Mouse (Mus musculus) heart, embryonic 10.5 days (tissue): ENCODE data around the gene Ska3. TPM values are rescaled to one million over a fixed set of nuclear protein-coding genes. Genes with fewer than 3 reads are reported as not detected.
A peak's percentile ranks its signal among the peaks of the same experiment; 100 is the strongest.
"Not testable (repeated sequence)": the region's sequence is repeated elsewhere in the genome, so short reads cannot be mapped to it uniquely, and the experiment has no call there.

Source experiments
- DNase-seq: peaks from one replicate; pipeline ENCODE4 v3.0.0-alpha.2; 2017; ENCODE audit warnings: low spot score
- H3K27ac ChIP-seq: fragments of 300-500 bp; sonication (generic); 2 replicates; pipeline ENCODE4 v1.5.1; 2016; ENCODE audit warnings: mild to moderate bottlenecking
- H3K27me3 ChIP-seq: fragments of 300-500 bp; sonication (generic); 2 replicates; pipeline ENCODE4 v1.6.1; 2016; ENCODE audit warnings: mild to moderate bottlenecking; ENCODE audit not compliant: poor library complexity, insufficient read depth, severe bottlenecking
- H3K36me3 ChIP-seq: fragments of 300-500 bp; sonication (generic); 2 replicates; pipeline ENCODE4 v1.6.1; 2016; ENCODE audit warnings: mild to moderate bottlenecking, moderate library complexity
- H3K4me1 ChIP-seq: fragments of 300-500 bp; sonication (generic); 2 replicates; pipeline ENCODE4 v1.6.1; 2016; ENCODE audit warnings: mild to moderate bottlenecking
- H3K4me3 ChIP-seq: fragments of 300-500 bp; sonication (generic); 2 replicates; pipeline ENCODE4 v1.5.1; 2016; ENCODE audit warnings: mild to moderate bottlenecking, moderate library complexity
- H3K9me3 ChIP-seq: fragments of 300-500 bp; sonication (generic); 2 replicates; pipeline ENCODE4 v1.6.1; 2016; ENCODE audit warnings: mild to moderate bottlenecking, moderate library complexity
- WGBS: fragments of 180-500 bp; shearing (Covaris S2); methylation state at CpG from one replicate; pipeline ENCODE4 v1.1.7; 2016; 5-methylcytosine and 5-hydroxymethylcytosine counted together
- polyA plus RNA-seq: library from polyadenylated mRNA; unstranded; fragments of >200 nt; fragmentation: Nextera tagmentation; extraction: Ambion mirVana; gene quantifications from 2 replicates; pipeline ENCODE4 v1.2.1, GENCODE M21; 2016

Gene Ska3
- 35.1 and 44.7 TPM in 2 replicates for polyA plus RNA-seq

DNA sequence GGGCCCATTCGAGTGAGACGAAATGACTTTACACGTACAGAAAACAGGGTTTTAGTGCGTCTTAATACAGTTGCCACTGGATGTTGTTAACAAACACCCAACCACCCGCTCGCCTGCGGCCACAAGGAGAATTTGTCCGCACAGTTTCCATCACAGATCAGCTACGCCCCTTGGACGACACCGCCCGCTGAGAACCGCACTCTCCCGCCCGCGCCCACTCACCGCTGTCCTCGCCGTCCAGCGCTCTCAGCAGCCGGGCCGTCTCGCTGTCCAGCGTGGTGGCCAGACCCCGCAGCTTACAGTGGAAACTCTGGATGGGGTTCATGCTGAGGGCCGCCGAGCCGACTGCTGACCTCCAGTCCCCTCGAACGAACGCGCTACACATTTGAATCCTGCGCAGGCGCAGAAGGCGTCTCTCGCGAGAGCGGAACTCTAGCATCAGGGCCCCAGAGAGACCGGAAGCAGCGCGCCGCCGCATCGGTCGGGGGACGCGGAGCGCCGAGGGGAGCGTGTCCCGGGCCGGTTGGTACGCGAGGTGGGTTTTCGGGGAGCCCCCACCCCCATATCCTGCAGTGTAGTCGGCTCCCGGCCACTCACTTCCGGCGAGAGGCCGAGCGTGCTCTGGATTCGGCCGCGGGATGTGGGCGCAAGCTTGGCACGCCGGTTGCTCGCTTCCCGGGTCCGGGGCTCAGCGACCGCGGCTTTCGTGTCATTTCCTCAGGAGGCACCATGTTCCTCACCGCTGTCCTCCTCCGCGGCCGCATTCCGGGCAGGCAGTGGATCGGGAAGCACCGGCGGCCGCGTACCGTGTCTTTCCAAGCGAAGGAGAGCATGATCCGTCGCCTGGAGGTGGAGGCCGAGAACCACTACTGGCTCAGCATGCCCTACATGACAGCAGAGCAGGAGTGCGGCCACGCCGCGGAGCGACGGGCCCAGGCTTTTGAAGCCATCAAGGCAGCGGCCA, at the start of gene Ska3, which contains the start of gene Mrpl57:
Gene Ska3 (minus strand): TSS at position 398 of the 964 bp plus-strand sequence.
Gene Mrpl57 (plus strand): TSS at position 447 of the 964 bp plus-strand sequence.
- Histone ChIP-seq H3K9me3 (no peaks in the 10 kb centered on the region), H3K4me3 (peak within 1 kb of the TSS; percentile 88), H3K36me3 (peaks cover 23% of the 10 kb centered on the region), H3K4me1 (peaks cover 16% of the 10 kb centered on the region), H3K27me3 (no peaks in the 10 kb centered on the region), H3K27ac (peak within 1 kb of the TSS; percentile 95)
- WGBS, result under 1% methylated on average over 93 of the region's 96 CpGs
- peak; percentile 95 for DNase-seq

DNA sequence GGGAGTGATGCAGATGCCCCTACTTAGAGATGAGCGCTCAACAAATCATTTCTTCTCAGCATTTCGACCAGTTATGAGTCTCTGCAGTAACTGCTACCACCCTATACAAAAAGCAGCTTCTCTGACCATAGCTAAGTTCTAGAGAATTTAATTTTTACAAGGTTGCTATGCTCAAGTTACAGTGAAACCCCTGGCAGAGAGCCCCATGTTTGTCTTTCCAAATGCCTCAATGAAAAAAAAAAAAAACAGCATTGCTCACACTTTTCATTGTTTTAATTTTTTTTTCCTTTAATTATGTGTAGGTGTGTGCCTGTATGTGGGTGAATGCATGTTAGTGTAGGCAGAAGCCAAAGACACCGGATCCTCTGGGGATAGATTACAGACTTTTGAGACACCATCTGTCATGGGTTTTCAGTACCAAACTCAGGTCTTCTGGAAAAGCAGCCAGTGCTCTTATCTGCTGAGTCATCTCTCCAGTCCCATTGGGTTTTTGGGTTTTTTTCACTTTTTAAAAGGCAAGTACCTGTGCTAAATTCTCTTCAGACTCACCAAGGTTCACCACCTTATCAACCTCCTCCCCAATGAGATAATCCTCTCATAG, 40.8 kb upstream of the Ska3 start:
- Histone ChIP-seq H3K9me3 (no peaks in the 10 kb centered on the region), H3K4me3 (no peak overlapping the region), H3K36me3 (peaks cover 48% of the 10 kb centered on the region), H3K27ac (no peak overlapping the region), H3K4me1 (no peaks in the 10 kb centered on the region), H3K27me3 (no peaks in the 10 kb centered on the region)
- WGBS, result 95% methylated on average over 3 of the region's 3 CpGs
- no peak for DNase-seq

DNA sequence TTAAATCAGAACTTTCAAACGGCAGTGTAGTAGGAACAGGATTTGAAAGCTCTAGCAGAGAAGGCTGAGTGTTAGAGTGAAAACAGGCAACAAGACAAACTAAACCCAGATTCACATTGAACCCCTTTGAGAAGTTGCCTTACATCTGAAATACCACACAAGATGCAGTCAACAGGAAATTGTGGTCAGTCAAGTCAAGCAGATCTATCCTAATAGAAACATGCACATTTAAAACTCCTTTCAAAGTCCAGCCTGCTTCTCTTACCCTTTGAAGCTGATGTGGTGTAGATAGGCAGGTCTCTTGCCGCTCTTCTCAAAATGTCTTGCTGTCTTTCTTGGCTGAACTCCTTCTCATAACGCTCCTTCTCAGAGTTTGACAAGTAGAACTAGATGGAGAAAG, 39.3 kb upstream of the Ska3 start:
- H3K27me3 ChIP-seq, result no peaks in the 10 kb centered on the region
- no peaks in the 10 kb centered on the region for H3K9me3 ChIP-seq
- WGBS, result 89% methylated on average over 3 of the region's 3 CpGs
- no peak overlapping the region for H3K27ac ChIP-seq
- no peak overlapping the region for H3K4me3 ChIP-seq
- no peak for DNase-seq
- H3K4me1 ChIP-seq, result no peaks in the 10 kb centered on the region
- H3K36me3 ChIP-seq, result peaks cover 55% of the 10 kb centered on the region

DNA sequence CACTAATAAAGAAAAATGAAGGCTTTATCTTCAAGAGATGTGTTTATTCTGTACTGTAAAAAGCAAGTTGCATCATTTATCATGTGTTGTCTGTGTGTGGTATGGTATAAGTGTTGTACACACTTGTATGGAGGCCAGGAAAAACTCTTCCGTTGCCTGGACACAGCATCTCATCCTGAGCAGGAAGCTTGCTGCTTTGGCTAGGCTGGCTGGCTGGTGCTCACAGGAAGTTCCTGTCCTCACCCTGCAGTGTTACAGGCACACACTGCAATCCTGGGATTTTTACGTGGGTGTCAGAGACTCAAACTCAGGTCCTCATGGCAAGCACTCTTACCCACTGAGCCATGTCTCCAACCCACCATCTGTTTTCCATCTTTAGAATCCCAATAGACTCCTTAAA, 37.1 kb upstream of the Ska3 start:
- Histone ChIP-seq H3K4me3 (no peak overlapping the region), H3K4me1 (no peaks in the 10 kb centered on the region), H3K36me3 (peaks cover 55% of the 10 kb centered on the region), H3K27me3 (no peaks in the 10 kb centered on the region), H3K9me3 (no peaks in the 10 kb centered on the region), H3K27ac (no peak overlapping the region)
- WGBS, result 49% methylated on average over 2 of the region's 2 CpGs
- peak; percentile 76 for DNase-seq

DNA sequence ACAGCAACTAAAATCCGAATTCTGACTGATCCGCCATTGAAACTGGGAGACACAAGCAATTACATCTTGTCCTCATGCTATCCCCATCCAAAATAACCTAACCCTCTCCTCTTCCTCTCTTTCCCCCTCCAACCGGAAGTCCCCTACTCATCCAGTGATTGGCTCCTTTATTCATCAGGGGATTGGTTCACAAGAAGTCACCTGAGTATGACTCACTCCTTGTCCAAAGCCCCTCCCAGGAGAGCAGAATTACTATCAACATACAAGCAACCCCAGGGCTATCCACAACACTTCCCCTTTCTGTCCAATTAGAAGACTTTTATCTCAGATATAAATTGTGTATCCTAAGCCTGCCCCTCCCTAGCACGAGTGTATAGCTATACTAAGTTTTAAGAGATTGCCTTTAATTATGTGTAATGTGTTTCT, 36.0 kb upstream of the Ska3 start:
- no peaks in the 10 kb centered on the region for H3K4me1 ChIP-seq
- H3K36me3 ChIP-seq, result peaks cover 57% of the 10 kb centered on the region
- no peak overlapping the region for H3K27ac ChIP-seq
- 85% methylated on average over 4 of the region's 4 CpGs for WGBS
- no peak for DNase-seq
- H3K27me3 ChIP-seq, result no peaks in the 10 kb centered on the region
- H3K4me3 ChIP-seq, result no peak overlapping the region
- H3K9me3 ChIP-seq, result no peaks in the 10 kb centered on the region

DNA sequence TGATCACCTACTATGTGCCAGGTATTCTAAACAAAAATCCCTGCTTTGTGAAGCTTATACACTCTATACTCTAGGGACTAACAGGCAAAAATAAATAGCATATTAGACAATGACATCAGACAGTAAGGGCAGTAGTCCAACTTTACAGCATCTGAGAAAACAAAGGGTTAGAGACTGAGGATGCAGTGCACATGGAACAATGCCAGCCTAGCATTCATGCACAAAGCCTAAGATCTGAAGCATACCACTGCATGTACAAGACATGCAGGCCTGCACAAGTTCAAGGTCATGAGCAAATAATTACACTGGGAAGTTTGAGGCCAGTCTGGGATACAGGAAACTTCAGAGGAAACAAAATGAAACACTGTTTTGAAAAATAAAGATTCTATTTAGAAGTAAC, 33.5 kb upstream of the Ska3 start:
- no peak for DNase-seq
- H3K27ac ChIP-seq, result no peak overlapping the region
- H3K9me3 ChIP-seq, result no peaks in the 10 kb centered on the region
- no peak overlapping the region for H3K4me3 ChIP-seq
- H3K36me3 ChIP-seq, result peaks cover 49% of the 10 kb centered on the region
- H3K4me1 ChIP-seq, result no peaks in the 10 kb centered on the region
- H3K27me3 ChIP-seq, result no peaks in the 10 kb centered on the region

DNA sequence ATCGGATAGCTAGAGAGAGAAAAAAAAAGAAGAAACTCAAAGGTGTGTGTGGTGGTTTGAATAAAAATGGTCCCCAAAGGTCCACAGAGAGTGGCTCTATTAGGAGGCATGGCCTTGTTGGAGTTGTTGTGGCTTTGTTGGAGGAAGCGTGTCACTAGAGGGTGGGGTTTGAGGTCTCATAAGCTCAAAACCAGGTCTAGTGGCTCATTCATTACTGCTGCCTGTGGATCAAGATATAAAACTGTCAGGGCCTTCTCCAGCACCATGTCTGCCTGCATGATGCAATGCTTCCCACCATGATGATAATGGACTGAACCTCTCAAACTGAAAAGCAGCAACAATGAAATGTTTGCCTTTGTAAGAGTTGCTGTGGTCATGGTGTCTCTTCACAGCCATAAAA, 32.6 kb upstream of the Ska3 start:
- no peak overlapping the region for H3K4me3 ChIP-seq
- no peaks in the 10 kb centered on the region for H3K9me3 ChIP-seq
- no peaks in the 10 kb centered on the region for H3K4me1 ChIP-seq
- 84% methylated on average over 2 of the region's 2 CpGs for WGBS
- H3K36me3 ChIP-seq, result peaks cover 40% of the 10 kb centered on the region
- no peaks in the 10 kb centered on the region for H3K27me3 ChIP-seq
- no peak for DNase-seq
- H3K27ac ChIP-seq, result no peak overlapping the region

DNA sequence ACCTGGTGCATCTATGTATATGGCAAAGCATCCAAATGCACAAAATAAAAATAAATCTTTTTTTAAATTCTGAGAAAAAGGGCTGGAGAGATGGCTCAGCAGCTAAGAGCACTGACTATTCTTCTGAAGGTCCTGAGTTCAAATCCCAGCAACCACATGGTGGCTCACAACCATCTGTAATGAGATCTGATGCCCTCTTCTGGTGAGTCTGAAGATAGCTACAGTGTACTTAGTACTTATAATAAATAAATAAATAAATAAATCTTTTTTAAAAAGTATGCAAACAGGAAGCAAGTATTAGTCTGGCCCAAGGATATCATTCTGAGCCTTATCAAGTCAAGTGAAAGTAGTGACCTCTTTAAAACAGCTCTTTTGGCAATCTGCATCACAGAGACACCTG, 30.1 kb upstream of the Ska3 start:
- not testable (repeated sequence) for DNase-seq, H3K27ac ChIP-seq, H3K4me3 ChIP-seq, H3K9me3 ChIP-seq, H3K27me3 ChIP-seq, H3K4me1 ChIP-seq
- H3K36me3 ChIP-seq, result peaks cover 40% of the 10 kb centered on the region

DNA sequence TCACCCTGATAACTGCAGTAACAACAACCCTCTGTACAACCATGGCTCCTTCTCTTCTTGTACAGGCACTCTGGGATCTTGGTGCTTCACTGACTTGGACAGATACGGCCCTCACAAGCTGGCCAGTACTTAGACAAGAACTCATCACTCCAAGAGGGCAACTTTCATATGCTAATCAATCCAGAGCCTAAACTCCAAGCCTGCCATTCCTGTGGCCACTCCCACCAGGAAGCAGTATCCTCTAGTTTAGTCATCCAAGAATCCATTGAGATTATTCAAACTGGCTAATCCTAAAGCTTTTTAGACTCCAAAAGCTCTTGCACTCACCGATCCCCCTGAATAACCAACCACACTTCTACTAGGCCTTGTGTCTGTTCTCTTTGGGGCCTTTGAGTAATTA, 27.0 kb upstream of the Ska3 start:
- H3K27me3 ChIP-seq, result no peaks in the 10 kb centered on the region
- no peak overlapping the region for H3K27ac ChIP-seq
- peaks cover 49% of the 10 kb centered on the region; the same call in 1 of the 2 replicates for H3K36me3 ChIP-seq
- H3K9me3 ChIP-seq, result no peaks in the 10 kb centered on the region
- no peak for DNase-seq
- no peak overlapping the region for H3K4me3 ChIP-seq
- 90% methylated on average over 2 of the region's 2 CpGs for WGBS
- H3K4me1 ChIP-seq, result no peaks in the 10 kb centered on the region

DNA sequence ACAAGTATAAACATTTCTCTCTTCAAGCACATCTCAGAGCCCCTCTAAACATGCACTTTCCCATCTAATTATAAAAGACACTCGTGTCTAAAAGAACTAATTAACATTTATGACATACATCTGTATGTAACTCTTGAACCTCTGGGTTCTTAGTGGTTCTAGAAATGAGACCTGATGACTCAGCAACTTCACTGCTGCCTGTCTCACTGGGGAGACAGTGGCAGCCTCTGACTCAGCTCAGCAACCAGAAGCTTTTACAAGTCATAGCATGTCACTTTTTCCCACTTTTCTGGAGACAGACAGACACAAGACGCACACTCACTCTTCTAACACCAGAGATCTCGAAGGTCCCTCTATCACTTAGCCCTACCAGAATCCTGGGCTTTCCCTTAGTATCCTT, 24.3 kb upstream of the Ska3 start:
- Histone ChIP-seq H3K4me3 (no peak overlapping the region), H3K36me3 (peaks cover 43% of the 10 kb centered on the region), H3K9me3 (no peaks in the 10 kb centered on the region), H3K27me3 (no peaks in the 10 kb centered on the region), H3K27ac (no peak overlapping the region), H3K4me1 (no peaks in the 10 kb centered on the region)
- 82% methylated on average over 3 of the region's 3 CpGs for WGBS
- DNase-seq, result no peak

DNA sequence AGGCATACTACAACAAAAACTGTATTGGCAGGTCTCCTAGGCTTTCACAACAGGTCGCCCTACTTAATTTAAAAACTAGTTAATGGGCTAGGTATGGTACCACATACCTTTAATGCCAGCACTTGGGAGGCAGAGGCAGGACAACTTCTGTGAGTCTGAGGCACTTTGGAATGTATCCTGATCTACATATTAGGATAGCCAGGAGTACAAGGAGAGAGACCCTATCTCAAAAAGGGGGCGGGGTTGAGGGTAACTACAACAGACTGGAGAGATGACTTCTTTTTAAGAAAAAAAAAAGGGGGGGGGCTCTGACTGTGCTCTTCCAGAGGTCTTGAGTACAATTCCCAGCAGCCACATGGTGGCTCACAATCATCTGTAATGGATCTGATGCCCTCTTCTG, 22.7 kb upstream of the Ska3 start:
- no peak for DNase-seq
- Histone ChIP-seq H3K4me3 (no peak overlapping the region), H3K27me3 (no peaks in the 10 kb centered on the region), H3K27ac (no peak overlapping the region), H3K36me3 (peaks cover 56% of the 10 kb centered on the region), H3K4me1 (no peaks in the 10 kb centered on the region), H3K9me3 (no peaks in the 10 kb centered on the region)
- WGBS, result 93% methylated on average over 2 of the region's 2 CpGs

DNA sequence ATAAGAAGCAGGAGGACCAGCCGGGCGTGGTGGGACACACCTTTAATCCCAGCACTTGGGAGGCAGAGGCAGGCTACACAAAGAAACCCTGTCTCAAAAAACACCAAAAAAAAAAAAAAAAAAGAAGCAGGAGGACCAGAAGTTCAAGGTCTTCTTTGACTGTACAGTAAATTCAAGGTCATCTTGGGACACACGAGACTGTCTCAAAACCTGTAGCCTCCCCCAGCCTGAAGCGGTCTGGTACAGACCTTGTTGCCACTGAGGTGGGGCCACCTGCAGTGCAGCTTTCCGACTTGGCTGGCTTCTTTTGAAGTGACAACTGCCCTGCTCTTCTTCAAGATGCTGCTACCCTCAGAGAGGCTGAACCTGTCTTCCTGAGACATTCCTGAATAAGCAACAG, 22.1 kb upstream of the Ska3 start:
- 74% methylated on average over 5 of the region's 5 CpGs for WGBS
- H3K36me3 ChIP-seq, result peaks cover 54% of the 10 kb centered on the region
- not testable (repeated sequence) for H3K4me3 ChIP-seq, H3K27ac ChIP-seq, H3K27me3 ChIP-seq, DNase-seq, H3K9me3 ChIP-seq, H3K4me1 ChIP-seq

DNA sequence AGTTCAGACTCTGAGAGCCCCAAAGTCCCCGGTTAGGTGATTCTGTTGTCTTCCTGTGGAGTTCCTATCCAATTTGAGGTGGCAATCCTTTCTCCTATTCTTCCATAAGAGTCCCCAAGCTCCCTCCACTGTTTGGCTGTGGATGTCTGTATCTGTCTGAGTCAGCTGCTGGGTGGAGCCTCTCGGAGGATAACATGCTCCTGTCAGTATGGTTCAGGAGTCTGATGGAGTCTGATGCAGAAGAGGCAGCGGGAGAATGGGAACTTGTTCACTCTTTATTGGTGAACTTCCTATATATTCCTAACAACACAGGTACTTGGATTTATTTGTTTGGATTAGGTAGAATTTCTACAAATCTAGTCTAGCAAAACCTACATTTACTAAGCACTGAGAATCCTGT, 18.6 kb upstream of the Ska3 start:
- Histone ChIP-seq H3K36me3 (peaks cover 59% of the 10 kb centered on the region), H3K27ac (no peak overlapping the region), H3K4me1 (no peaks in the 10 kb centered on the region), H3K27me3 (no peaks in the 10 kb centered on the region), H3K4me3 (no peak overlapping the region), H3K9me3 (no peaks in the 10 kb centered on the region)
- 78% methylated on average over 3 of the region's 3 CpGs for WGBS
- no peak for DNase-seq
